Mouse (Mus musculus) lung, adult 2 months (tissue): ENCODE measurements around the gene Evc2. TPM values are rescaled to one million over a fixed set of nuclear protein-coding genes. Genes with fewer than 3 reads are reported as not detected.

Experiments used
- DNase-seq: peaks from one replicate; pipeline ENCODE4 v3.0.0; 2022
- H3K4me1 ChIP-seq: fragments of 200-500 bp; 2 replicates; pipeline ENCODE4 v1.6.1; 2011; ENCODE audit warnings: low read length; ENCODE audit not compliant: control insufficient read depth, insufficient read depth
- H3K4me3 ChIP-seq: fragments of 200-500 bp; replicated peaks from 2 replicates; pipeline ENCODE3; 2011; ENCODE audit warnings: low read depth, mild to moderate bottlenecking, control low read depth, low read length; ENCODE audit errors: extremely low read depth
- CTCF ChIP-seq: fragments of 200-500 bp; IDR thresholded peaks from 2 replicates; pipeline ENCODE4 v1.5.1; 2011; ENCODE audit warnings: mild to moderate bottlenecking, low read length, control low read depth; ENCODE audit not compliant: insufficient read depth
- POLR2A ChIP-seq: fragments of 200-500 bp; IDR thresholded peaks from 2 replicates; pipeline ENCODE4 v1.6.1; 2011; ENCODE audit warnings: low read depth, mild to moderate bottlenecking, control low read depth, low read length, borderline replicate concordance; ENCODE audit errors: extremely low read depth
- WGBS: fragments of 180-500 bp; shearing (Covaris S2); methylation state at CpG from one replicate; pipeline ENCODE4 v1.1.7; 2018; 5-methylcytosine and 5-hydroxymethylcytosine counted together
- polyA plus RNA-seq: library from polyadenylated mRNA; depleted of rRNA; stranded (reverse); fragments of >200 nt; gene quantifications from 2 replicates; pipeline ENCODE4 v1.2.3, GENCODE M21; 2012; rRNA removed

Gene Evc2
- polyA plus RNA-seq, 1 experiment = 15.2 TPM

DNA sequence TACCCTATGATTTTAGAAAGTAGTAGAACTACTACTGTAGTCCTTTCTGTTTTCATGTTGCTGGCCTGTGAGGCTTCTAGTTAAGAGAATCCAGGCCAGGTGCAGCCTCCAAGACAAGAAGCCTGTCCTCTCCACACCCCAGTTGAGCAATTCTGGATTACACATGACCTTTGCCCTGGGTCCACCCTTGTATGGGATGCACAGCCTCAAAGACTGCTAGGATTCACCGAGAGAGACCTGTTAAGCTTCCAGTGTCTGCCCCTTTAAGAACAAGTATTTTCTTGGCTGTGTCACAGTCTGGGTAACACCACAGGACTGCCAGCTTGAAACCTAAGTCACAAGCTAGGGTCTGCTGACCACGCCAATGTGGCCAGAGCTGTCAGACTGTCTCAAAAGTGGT, 119.9 kb downstream of the Evc2 start:
- 57% methylated on average over 2 of the region's 2 CpGs for WGBS

DNA sequence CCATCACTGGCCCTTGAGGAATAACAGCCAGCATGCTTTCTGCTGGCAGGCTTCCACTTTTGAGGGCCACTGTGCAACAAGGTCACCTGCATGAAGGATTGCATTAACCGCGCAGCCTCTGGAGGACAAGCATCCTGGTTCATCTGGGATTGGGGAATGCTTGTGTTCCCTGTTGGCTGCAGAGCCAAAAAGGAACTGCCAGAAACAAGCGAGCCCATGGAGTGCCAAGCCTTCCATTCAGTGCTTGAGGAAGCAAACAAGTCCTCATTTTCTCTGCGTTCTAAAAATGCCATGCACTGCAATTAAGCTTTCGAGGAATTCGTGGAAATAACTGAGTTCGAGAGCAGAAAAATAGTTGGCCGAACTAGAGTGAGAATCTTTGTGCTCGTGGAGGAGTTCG, 127.2 kb downstream of the Evc2 start:
- Histone ChIP-seq H3K4me3 (no peak overlapping the region), H3K4me1 (no peaks in the 10 kb centered on the region)
- 80% methylated on average over 10 of the region's 10 CpGs for WGBS
- no peak for TF ChIP-seq POLR2A
- TF ChIP-seq CTCF = no peak
- DNase-seq = no peak

More for the DNA sequence above, 119.9 kb downstream of the Evc2 start:
- H3K4me3 ChIP-seq = no peak overlapping the region
- TF ChIP-seq CTCF (no peak), POLR2A (no peak)
- no peaks in the 10 kb centered on the region for H3K4me1 ChIP-seq
- DNase-seq = no peak

DNA sequence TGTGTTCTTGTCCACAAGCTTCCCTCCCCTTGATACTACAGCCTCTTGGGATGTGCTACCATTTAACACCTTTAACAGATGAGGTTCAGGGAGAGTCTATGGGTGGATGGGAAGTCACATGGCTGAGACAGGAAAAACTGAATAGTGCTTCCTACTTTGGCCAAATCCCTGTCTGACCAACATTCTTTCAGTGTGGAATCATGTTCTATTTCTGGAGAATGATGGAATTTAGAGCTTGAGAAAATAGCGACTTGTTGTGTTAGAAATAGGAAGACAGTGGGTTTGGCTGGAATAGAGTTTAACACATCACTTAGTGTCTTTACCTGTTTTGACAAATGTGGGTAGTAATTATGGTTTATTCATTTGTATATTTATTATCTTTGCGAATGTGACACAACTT, 129.3 kb downstream of the Evc2 start:
- WGBS = 63% methylated on average over 2 of the region's 2 CpGs
- no peak for TF ChIP-seq POLR2A
- no peak for TF ChIP-seq CTCF
- H3K4me3 ChIP-seq = no peak overlapping the region
- no peaks in the 10 kb centered on the region for H3K4me1 ChIP-seq
- DNase-seq = no peak

DNA sequence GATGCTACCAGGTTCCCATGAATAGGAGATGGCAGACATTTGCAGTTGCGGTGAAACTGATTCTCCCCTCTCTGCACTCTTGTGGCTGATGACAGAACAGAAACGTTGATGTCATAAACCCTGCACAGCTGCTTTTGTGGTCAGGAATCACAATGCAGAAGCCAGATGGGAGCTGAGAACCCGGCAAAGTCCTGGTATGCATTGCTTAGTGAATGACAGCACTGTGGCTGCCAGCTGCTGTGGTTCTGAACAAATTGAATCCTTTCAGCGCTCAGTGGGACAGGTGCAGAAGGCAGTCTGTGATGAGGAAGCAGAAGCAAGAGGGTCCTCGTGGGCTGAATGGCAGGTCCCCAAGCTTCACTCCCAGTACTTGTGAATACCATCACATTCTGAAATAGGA, 130.7 kb downstream of the Evc2 start:
- Histone ChIP-seq H3K4me3 (no peak overlapping the region), H3K4me1 (no peaks in the 10 kb centered on the region)
- TF ChIP-seq POLR2A (no peak), CTCF (no peak)
- DNase-seq = no peak
- WGBS = 58% methylated on average over 5 of the region's 5 CpGs

DNA sequence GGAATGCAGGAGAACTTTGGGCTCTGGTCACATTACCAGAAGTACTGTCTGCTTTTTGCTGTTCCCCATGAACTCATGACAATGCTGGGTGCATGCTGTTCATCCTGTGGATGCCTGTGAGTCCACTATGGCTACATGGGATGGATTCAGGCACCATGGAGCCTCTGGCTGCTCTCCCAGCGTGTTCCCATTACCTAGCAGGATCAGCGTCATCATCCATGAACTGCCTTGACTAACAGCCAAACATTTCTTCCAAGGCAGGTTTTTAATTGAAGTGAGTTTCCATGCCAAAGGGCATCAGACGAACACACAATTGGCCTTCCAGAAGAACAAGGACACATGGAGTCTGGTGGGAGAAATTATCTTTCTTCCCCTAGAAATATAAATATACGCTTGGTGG, 133.3 kb downstream of the Evc2 start:
- TF ChIP-seq POLR2A (no peak), CTCF (no peak)
- DNase-seq = no peak
- Histone ChIP-seq H3K4me1 (no peaks in the 10 kb centered on the region), H3K4me3 (no peak overlapping the region)
- 78% methylated on average over 4 of the region's 4 CpGs for WGBS

DNA sequence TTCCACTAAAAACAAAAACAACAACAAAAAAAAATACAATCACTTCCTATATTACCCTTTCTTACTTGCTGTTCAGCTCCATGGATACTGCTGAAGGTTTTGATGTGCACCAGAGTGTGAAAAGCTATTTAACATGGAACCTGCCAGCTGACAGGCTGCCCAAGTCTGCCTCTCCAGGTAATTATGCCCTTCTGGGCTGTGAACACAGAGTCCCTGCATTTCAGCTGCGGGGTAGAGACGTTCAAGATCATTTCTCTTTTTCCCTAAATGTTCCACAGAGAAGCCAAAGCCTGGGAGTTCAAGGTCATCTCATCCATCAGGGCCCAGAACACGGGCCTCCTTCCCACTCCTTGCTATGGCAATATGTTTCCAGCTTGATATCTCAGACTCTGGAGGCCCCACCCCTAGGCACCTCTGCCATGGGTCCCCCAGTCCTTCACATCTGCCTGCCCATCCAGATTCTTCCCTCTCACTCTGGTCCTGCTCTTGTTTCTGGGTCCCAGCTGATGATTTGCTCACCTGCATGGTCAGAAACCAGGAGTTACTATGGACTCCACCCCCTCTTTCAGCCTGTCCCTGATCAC, 133.8 kb downstream of the Evc2 start:
- WGBS = 59% methylated on average over 3 of the region's 3 CpGs
- Histone ChIP-seq H3K4me1 (no peaks in the 10 kb centered on the region), H3K4me3 (no peak overlapping the region)
- no peak for DNase-seq
- TF ChIP-seq CTCF (no peak), POLR2A (no peak)

Other genes starting within 250 kb of the Evc2 start
- 0.50 and 0.83 TPM in 2 replicates for gene Crmp1, start 96.6 kb upstream of the Evc2 start, polyA plus RNA-seq
- 11.0 and 11.8 TPM in 2 replicates for gene Evc, start 1.6 kb upstream of the Evc2 start, polyA plus RNA-seq